Mouse (Mus musculus): ENCODE measurements around the gene Atp6v1c2.

DNA sequence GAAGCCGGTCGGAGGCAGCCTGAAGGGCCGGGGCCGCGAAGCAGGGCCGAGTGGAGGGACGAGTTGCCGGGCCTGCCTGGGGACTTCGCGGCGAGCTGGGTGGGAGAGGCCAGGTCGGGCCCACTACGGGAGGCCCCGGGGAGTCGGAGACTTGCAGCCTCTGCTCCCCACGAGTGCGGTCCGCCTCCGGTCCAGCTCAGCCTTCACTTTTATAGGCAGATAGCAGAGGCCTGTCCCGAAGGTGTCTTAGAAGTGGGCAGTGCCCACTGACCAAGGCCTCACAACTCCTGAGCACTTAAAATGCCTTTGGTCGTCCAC is 62.5 kb downstream of the Atp6v1c2 start:
- TF ChIP-seq GATA1 (IDR thresholded peaks at IDR 0.05; ENCODE audit: low read length) = no peak
- no peak for TF ChIP-seq TAL1 (IDR thresholded peaks at IDR 0.05; ENCODE audit: low read length)

Measured in erythroblast, embryonic 14.5 days (primary cell).